Mouse (Mus musculus) heart, embryonic 10.5 days (tissue): ENCODE results near the gene Sapcd1. TPM values are rescaled to one million over a fixed set of nuclear protein-coding genes. Genes with fewer than 3 reads are reported as not detected.
"Not testable (repeated sequence)": the region's sequence is repeated elsewhere in the genome, so short reads cannot be mapped to it uniquely, and the experiment has no call there.

Source experiments
- DNase-seq: peaks from one replicate; pipeline ENCODE4 v3.0.0-alpha.2; 2017; ENCODE audit warnings: low spot score
- H3K27ac ChIP-seq: fragments of 300-500 bp; sonication (generic); 2 replicates; pipeline ENCODE4 v1.5.1; 2016; ENCODE audit warnings: mild to moderate bottlenecking
- H3K27me3 ChIP-seq: fragments of 300-500 bp; sonication (generic); 2 replicates; pipeline ENCODE4 v1.6.1; 2016; ENCODE audit warnings: mild to moderate bottlenecking; ENCODE audit not compliant: poor library complexity, insufficient read depth, severe bottlenecking
- H3K36me3 ChIP-seq: fragments of 300-500 bp; sonication (generic); 2 replicates; pipeline ENCODE4 v1.6.1; 2016; ENCODE audit warnings: mild to moderate bottlenecking, moderate library complexity
- H3K4me1 ChIP-seq: fragments of 300-500 bp; sonication (generic); 2 replicates; pipeline ENCODE4 v1.6.1; 2016; ENCODE audit warnings: mild to moderate bottlenecking
- H3K4me3 ChIP-seq: fragments of 300-500 bp; sonication (generic); 2 replicates; pipeline ENCODE4 v1.5.1; 2016; ENCODE audit warnings: mild to moderate bottlenecking, moderate library complexity
- H3K9me3 ChIP-seq: fragments of 300-500 bp; sonication (generic); 2 replicates; pipeline ENCODE4 v1.6.1; 2016; ENCODE audit warnings: mild to moderate bottlenecking, moderate library complexity
- WGBS: fragments of 180-500 bp; shearing (Covaris S2); methylation state at CpG from one replicate; pipeline ENCODE4 v1.1.7; 2016; 5-methylcytosine and 5-hydroxymethylcytosine counted together
- polyA plus RNA-seq: library from polyadenylated mRNA; unstranded; fragments of >200 nt; fragmentation: Nextera tagmentation; extraction: Ambion mirVana; gene quantifications from 2 replicates; pipeline ENCODE4 v1.2.1, GENCODE M21; 2016

Gene Sapcd1
- polyA plus RNA-seq, 1 experiment from 2014 or later: 4.0 TPM

DNA sequence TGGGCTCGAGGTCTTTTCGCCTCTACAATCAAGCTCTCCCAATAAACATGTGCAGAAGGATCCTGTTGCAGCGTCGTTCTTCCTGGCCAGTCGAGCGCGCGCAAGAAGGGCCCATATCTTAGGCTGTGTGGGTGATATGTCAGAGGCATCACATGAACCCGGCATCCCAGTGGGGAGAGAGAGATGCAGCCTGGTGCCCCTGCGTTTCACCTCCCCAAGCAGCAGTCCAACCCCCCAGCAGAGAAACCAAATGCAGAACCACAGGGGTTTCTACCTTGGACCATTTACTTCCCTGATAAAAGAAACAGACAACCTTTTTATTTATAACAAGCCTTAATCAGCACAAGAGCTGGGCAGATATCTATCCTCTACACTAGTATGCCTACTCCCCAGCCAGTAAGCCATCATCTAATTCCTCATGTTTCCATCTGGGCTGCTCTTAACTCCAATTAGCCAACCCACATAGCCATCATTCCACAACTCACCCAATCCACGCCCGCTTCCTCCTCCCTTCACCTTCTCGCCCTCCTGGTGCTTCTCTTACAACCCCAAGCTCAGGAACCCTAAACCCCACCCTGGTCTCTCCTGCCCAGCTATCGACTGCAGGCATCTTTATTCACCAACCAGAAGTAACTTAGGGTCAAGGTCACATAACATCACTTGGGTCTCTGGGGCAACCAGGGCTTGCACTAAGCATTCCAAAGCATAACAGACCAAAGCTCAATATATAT is 31.2 kb downstream of the Sapcd1 start:
- Histone ChIP-seq H3K4me3 (no peak overlapping the region), H3K9me3 (no peaks in the 10 kb centered on the region), H3K4me1 (peaks cover 26% of the 10 kb centered on the region), H3K36me3 (peaks cover 23% of the 10 kb centered on the region), H3K27ac (no peak overlapping the region), H3K27me3 (no peaks in the 10 kb centered on the region)
- DNase-seq: no peak
- WGBS: 87% methylated on average over 13 of the region's 14 CpGs

DNA sequence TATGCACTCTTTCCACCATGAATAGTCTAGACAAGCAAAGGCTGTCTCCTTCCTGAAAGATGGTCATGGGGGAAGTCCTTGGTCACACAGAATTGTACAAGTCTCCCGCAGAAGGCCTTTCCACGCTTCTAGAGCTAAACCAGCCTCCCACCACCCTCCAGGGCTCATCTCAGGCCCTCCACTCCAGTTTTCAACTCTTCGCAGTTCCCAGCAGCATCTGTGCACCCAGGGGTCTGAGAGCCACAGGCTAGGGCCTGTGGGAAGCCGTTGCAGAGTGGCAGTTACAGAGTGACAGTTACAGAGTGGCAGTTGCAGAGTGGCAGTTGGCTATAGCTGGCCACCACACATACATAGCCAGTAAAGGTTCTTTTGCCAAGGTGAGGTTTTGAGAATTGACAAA is 31.9 kb downstream of the Sapcd1 start:
- not testable (repeated sequence) for H3K27me3 ChIP-seq, DNase-seq, H3K9me3 ChIP-seq, H3K27ac ChIP-seq, H3K4me3 ChIP-seq
- H3K36me3 ChIP-seq: peaks cover 30% of the 10 kb centered on the region
- H3K4me1 ChIP-seq: peaks cover 23% of the 10 kb centered on the region
- WGBS: 97% methylated on average over 4 of the region's 4 CpGs

DNA sequence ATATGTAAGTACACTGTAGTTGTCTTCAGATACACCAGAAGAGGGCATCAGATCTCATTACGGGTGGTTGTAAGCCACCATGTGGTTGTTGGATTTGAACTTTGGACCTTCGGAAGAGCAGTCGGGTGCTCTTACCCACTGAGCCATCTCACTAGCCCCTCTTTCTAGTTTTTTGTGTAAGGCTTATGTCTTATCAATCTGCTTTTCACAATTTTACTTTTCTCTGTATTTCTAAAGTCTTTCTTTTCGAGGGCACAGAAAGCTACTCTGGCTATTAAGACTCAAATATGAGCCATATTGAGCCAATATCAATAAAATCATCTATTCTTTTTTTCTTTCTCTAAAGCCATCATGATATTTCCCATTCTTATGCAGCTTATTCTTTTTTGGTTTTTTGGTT is 32.6 kb downstream of the Sapcd1 start:
- WGBS: 93% methylated on average over 4 of the region's 4 CpGs
- H3K4me3 ChIP-seq, H3K27ac ChIP-seq, H3K9me3 ChIP-seq, DNase-seq, H3K27me3 ChIP-seq: not testable (repeated sequence)
- H3K4me1 ChIP-seq: peaks cover 20% of the 10 kb centered on the region
- peaks cover 36% of the 10 kb centered on the region for H3K36me3 ChIP-seq

DNA sequence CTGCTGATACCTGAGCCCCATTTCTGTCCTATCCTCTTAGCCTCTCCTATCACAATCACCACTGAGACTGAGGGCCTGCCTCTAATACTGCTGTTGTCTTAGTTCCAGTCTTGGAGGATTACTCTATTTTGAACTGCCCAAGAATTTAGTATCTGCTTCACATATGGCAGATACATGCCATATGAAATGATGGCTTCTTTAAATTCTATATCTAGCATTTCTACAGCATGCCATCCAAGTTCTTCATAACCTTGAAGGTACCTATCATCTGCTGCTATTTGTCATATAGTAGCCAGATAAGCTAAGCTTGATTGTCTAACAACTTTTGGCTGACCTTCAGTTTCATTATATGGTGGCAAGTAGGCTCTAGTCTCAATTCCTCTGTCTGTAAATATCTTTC is 33.1 kb downstream of the Sapcd1 start:
- Histone ChIP-seq H3K4me3 (no peak overlapping the region), H3K27ac (no peak overlapping the region), H3K9me3 (no peaks in the 10 kb centered on the region), H3K36me3 (peaks cover 38% of the 10 kb centered on the region), H3K4me1 (peaks cover 16% of the 10 kb centered on the region), H3K27me3 (no peaks in the 10 kb centered on the region)
- DNase-seq: no peak

DNA sequence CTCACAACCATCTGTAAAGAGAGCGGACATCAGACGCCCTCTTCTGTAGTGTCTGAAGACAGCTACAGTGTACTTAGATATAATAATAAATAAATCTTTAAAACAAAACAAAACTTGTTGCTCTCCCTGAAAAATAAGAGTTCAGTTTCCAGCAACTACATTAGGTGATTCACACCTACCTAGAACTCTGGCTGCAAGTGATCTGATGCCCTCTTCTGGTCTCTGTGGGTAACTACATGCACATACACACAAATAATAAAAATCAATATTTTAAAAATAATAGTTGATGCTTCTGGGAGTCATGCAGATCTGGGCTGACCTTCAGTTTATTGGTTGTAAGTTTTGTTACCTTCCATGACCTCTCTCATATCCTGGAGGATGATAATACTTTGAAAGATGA is 43.6 kb downstream of the Sapcd1 start:
- Histone ChIP-seq H3K4me3 (no peak overlapping the region), H3K9me3 (no peaks in the 10 kb centered on the region), H3K27ac (no peak overlapping the region), H3K4me1 (peaks cover 10% of the 10 kb centered on the region; the same call in 1 of the 2 replicates), H3K27me3 (no peaks in the 10 kb centered on the region), H3K36me3 (peaks cover 38% of the 10 kb centered on the region)
- 80% methylated on average over 2 of the region's 2 CpGs for WGBS
- no peak for DNase-seq

DNA sequence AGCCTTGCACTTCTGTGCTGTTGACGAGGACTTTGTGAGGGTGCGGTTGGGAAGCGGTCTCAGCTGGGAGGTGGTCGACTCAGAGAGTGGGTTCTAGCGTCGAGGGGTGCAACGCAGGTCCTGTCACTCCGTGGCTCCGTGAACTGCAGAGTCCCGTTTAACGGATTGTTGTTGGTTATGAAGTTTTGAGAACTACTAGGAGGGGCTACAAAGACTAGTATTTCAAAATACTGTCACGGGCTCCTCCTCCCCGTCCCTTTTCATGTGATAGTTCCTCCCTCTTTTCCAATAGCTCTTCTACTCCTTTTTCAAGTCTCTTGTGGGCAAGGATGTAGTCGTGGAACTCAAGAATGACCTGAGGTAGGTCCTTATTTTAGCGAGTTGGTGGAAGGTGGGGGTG is 45.5 kb downstream of the Sapcd1 start:
- under 1% methylated on average over 15 of the region's 15 CpGs for WGBS
- Histone ChIP-seq H3K4me3 (peak overlapping the region; percentile 81), H3K4me1 (peaks cover 10% of the 10 kb centered on the region; the same call in 1 of the 2 replicates), H3K36me3 (peaks cover 27% of the 10 kb centered on the region), H3K27ac (peak overlapping the region; percentile 100), H3K27me3 (no peaks in the 10 kb centered on the region), H3K9me3 (no peaks in the 10 kb centered on the region)
- no peak for DNase-seq

DNA sequence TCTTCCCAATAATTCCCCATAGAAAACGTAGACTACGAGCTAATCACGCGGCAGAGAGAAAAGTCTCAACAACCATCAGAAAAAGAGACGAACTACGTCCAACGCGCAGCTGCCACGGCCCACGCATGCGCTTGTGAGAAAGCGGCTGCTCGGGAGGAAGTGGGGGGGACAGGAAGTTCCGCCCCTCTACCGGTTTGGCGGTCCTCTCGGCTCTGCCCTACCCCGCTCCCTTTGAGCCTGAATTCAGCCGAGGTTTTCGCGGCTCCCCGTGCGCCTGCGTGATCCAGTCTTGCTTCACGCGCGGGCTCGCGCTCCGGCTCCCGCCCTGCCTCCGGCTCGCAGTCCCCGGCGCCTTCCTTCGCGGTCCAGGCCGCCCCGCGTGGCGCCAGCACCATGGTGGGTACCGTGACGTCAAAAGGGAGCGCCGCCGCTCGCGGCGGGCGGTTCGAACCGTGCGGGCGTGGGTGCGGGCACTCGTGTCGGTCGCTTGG is 46.1 kb downstream of the Sapcd1 start, which contains the start of gene Lsm2:
Gene Lsm2, plus strand, starts transcription at position 173 of the 491 bp plus-strand sequence.
- DNase-seq: peak; percentile 97
- H3K27me3 ChIP-seq: no peaks in the 10 kb centered on the region
- peaks cover 10% of the 10 kb centered on the region; the same call in 1 of the 2 replicates for H3K4me1 ChIP-seq
- H3K9me3 ChIP-seq: no peaks in the 10 kb centered on the region
- WGBS: under 1% methylated on average over 58 of the region's 58 CpGs
- peaks cover 30% of the 10 kb centered on the region for H3K36me3 ChIP-seq
- H3K4me3 ChIP-seq: peak within 1 kb of the TSS; percentile 81
- H3K27ac ChIP-seq: peak within 1 kb of the TSS; percentile 100

DNA sequence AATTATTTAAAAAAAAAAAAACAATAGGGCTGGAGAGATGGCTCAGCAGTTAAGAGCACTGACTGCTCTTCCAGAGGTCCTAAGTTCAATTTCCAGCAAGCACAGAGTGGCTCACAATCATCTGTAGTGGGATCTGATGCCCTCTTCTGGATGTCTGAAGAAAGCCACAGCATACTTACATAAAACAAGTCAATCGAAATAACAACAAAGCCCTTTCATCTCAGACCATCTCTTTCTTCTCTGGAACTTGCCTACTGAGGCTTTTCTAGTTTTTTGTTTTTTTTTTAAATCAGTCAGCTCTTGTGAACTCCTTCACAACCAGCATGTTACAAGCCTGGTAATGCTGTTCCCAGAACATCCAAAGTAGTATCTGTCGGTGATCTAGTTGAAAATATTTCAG is 47.2 kb downstream of the Sapcd1 start:
- WGBS: 18% methylated on average over 2 of the region's 2 CpGs
- Histone ChIP-seq H3K36me3 (peaks cover 19% of the 10 kb centered on the region), H3K4me1 (peaks cover 10% of the 10 kb centered on the region; the same call in 1 of the 2 replicates), H3K9me3 (no peaks in the 10 kb centered on the region), H3K27ac (peak overlapping the region; percentile 100), H3K4me3 (peak overlapping the region; percentile 81), H3K27me3 (no peaks in the 10 kb centered on the region)
- no peak for DNase-seq

DNA sequence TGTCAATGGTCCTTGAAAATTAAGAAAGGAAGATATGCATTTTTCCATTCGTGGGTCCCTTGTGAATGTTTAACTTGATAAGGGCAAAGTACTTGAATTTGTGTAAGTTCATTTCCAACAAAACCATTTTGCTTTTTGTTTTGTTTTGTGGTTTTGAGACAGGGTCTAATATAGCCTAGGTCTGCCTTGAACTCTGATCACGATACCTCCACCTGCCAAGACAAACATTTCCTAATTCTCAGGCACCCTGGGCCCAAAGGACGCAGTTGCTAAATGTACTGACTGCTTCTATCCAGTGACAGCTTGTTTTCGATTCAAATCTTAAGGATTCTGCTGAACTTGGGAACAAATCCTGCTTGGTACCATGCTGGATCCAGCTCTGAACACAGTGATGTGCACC is 48.2 kb downstream of the Sapcd1 start:
- H3K4me3 ChIP-seq: no peak overlapping the region
- no peak for DNase-seq
- no peaks in the 10 kb centered on the region for H3K27me3 ChIP-seq
- H3K4me1 ChIP-seq: peaks cover 10% of the 10 kb centered on the region; the same call in 1 of the 2 replicates
- H3K36me3 ChIP-seq: peaks cover 9% of the 10 kb centered on the region
- no peaks in the 10 kb centered on the region for H3K9me3 ChIP-seq
- 87% methylated on average over 4 of the region's 4 CpGs for WGBS
- H3K27ac ChIP-seq: no peak overlapping the region

DNA sequence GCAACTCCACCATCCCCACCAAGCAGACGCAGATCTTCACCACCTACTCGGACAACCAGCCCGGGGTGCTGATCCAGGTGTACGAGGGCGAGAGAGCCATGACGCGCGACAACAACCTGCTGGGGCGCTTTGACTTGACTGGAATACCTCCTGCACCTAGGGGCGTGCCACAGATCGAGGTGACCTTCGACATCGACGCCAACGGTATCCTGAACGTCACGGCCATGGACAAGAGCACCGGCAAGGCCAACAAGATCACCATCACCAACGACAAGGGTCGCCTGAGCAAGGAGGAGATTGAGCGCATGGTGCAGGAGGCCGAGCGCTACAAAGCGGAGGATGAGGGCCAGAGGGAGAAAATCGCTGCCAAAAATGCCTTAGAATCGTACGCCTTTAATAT is 49.6 kb downstream of the Sapcd1 start:
- H3K4me3 ChIP-seq: no peak overlapping the region
- H3K4me1 ChIP-seq: peaks cover 10% of the 10 kb centered on the region; the same call in 1 of the 2 replicates
- no peak overlapping the region for H3K27ac ChIP-seq
- H3K36me3 ChIP-seq: peaks cover 6% of the 10 kb centered on the region; the same call in 1 of the 2 replicates
- H3K9me3 ChIP-seq: no peaks in the 10 kb centered on the region
- DNase-seq: no peak
- peaks cover 4% of the 10 kb centered on the region; the same call in 1 of the 2 replicates for H3K27me3 ChIP-seq
- 79% methylated on average over 27 of the region's 27 CpGs for WGBS

DNA sequence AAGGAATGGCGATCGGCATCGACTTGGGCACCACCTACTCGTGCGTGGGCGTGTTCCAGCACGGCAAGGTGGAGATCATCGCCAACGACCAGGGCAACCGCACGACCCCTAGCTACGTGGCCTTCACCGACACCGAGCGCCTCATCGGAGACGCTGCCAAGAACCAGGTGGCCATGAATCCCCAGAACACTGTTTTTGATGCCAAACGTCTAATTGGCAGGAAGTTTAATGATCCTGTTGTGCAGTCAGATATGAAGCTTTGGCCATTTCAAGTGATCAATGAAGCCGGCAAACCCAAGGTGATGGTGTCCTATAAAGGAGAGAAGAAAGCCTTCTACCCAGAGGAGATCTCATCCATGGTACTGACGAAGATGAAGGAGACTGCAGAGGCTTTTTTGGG is 50.8 kb downstream of the Sapcd1 start:
- WGBS: 94% methylated on average over 20 of the region's 20 CpGs
- Histone ChIP-seq H3K4me3 (no peak overlapping the region), H3K9me3 (no peaks in the 10 kb centered on the region), H3K27me3 (peaks cover 4% of the 10 kb centered on the region; the same call in 1 of the 2 replicates), H3K27ac (no peak overlapping the region), H3K4me1 (peaks cover 13% of the 10 kb centered on the region), H3K36me3 (peaks cover 6% of the 10 kb centered on the region; the same call in 1 of the 2 replicates)
- no peak for DNase-seq
